Mouse (Mus musculus) embryo, embryonic 10 days (tissue): ENCODE results near the gene Enpp5.

Experiments
- DNase-seq: peaks from one replicate; pipeline ENCODE4 v3.0.0-alpha.2; 2015; ENCODE audit warnings: low spot score

Gene Enpp5

GRCm38 (mm10) chr17:44078631-44079350 lies at the start of gene Enpp5:
Gene Enpp5 (plus strand): TSS chr17:44078813.
- peak; percentile 82 for DNase-seq

GRCm38 (mm10) chr17:44029616-44030015 lies 49.0 kb upstream of the Enpp5 start:
- no peak for DNase-seq

DNA sequence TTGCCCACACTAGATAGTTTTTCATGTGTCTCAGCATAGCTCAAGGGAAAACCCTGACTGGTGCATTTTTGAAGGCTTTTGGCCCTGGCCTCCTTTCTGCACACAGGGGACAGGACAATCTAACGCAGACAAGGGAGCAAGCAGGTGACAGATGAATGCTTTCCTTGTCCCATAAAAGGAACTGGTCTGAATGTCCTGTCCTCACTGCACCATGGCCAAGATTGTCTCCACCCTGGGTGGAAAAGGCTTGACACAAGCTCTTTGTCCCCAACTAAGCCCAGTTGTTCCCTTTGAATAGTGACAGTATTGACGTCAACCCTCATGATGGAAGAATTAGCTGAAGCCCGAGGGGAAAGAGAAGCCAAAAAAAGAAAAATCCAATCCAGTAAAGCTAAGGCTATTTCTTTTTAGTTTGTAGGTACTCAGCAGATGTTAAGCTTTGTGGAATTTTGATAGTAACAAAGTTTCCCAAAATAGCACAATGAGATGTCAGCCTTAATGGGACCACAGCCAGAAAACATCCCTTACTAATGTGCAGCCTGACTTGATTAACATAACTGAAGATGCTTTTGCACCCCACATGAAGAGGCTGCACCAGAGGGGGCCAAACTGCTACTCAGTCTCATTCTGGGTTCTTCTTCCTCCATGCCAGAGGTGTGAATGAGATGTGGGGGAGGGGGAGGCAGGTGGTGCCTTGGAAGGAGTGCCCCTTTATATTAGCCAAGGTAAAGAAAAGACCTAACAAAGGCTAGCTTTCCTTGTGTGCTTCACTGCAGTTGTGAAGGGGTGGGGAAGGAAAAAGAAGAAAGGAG lies 47.6 kb upstream of the Enpp5 start:
- no peak for DNase-seq

GRCm38 (mm10) chr17:44035005-44035404 lies 43.6 kb upstream of the Enpp5 start:
- no peak for DNase-seq

GRCm38 (mm10) chr17:44038656-44039055 lies 40.0 kb upstream of the Enpp5 start:
- DNase-seq: peak; percentile 65

DNA sequence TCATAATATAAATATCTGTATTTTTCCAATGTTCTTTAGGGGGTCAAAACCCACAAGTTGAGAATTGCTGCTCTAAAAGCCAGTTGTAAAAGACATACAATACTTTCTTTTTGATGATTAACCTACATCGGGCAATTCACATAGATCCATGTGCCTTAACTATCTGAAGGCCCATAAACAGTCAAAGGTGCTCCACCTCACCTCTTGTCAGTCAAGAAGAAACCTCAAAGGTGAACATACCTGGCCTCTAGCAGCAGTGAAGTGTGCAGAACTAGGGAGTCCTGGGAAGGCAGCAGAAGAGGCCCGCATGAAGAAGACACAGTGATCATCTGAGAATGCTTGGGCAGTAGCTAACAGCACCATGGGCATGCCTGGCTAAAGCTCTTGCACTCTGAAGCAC lies 38.2 kb upstream of the Enpp5 start:
- no peak for DNase-seq

- DNase-seq: no peak
These were observed 36.3 kb upstream of the Enpp5 start for GRCm38 (mm10) chr17:44042301-44042700.

GRCm38 (mm10) chr17:44042861-44043260 lies 35.8 kb upstream of the Enpp5 start:
- no peak for DNase-seq

GRCm38 (mm10) chr17:44053427-44053826 lies 25.2 kb upstream of the Enpp5 start:
- peak; percentile 9 for DNase-seq

DNA sequence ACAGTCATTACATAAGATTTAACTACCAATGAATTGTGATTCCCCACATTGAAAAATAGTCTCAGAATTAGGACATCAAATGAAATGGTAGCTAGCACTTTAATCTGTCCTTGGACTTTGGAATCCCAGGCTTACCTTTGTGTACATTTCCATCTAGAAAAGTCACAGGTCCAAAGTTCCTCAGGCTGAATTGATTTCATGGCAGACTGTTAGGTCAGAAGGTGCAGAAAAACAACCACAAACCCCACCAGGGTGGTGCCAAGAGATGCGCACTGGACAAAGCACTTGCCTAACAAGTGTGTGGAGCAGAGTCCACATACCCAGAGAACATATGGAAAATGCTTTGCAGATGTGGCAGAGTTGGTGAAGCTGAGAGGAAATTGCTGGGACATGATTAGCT lies 21.5 kb upstream of the Enpp5 start:
- DNase-seq: no peak

- no peak for DNase-seq
These were observed 20.5 kb upstream of the Enpp5 start for GRCm38 (mm10) chr17:44058145-44058544.

GRCm38 (mm10) chr17:44060781-44061180 lies 17.8 kb upstream of the Enpp5 start:
- DNase-seq: no peak

- no peak for DNase-seq
These were observed 17.2 kb upstream of the Enpp5 start for GRCm38 (mm10) chr17:44061289-44061890.

DNA sequence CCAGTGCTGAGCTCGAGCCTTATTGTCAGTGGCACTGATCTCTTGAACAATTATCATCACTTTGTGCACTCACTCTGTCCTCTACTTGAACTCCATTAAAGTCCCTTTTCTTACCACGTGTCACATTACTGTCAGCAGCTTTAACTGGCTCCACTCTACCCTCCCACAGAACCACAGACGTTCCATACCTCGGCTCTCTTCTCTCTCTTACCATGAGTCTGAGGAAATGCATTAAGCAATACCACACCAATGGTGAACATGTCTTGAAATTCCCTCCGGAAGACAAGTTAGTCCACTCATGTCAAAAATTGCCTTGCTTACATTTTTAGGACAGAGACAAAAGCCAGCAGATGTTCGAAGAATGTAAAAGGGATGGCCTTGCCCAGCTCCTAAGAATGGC lies 9.7 kb upstream of the Enpp5 start:
- DNase-seq: no peak

DNA sequence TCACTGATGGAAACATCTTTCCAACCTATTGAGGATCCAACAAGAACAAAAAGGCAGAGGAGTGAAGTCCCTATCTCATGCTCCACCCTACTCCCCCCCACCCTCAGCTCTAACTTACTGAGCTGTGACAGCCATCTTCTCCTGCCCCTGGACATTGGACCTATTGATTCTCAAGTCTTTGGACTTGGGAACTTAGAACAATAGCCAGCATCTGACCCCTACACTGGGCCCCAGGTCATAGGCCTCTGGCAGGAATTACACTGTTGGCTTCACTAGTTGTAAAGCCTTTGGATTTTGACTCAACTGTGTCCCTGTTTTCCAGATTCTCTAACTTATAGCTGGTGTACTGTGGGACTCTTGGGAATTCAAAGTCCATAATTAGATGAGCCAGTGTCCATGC lies 6.9 kb upstream of the Enpp5 start:
- no peak for DNase-seq

- no peak for DNase-seq
These were observed 3.0 kb upstream of the Enpp5 start for GRCm38 (mm10) chr17:44075601-44076000.

DNA sequence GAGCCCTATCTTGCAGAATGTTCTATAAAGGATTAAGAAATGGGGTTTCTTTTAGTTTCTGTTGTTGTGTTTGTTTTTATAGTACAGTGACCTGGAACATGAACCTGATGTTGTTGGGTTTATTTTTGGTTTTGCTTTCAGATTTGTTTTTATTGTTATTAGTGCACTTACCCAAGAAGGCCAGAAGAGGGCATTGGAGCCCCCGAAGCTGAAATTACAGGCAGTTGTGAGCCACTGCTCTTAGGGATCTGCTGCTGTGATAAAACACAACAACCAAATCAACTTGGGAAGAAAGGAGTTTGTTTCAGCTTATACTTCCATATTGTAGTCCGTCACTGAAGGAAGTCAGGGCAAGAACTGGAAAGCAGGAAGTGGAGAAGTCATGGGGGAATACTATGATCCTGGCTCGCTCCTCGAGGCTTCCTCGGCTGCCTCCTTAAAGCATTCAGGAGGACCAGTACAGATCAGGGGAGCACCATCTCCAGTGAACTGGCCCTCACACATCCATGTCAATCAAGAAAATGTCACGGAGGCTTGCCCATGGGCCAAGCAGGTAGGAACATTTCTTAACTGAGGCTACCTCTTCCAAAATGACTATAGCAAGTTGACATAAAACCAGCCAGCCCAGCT lies 2.4 kb upstream of the Enpp5 start:
- DNase-seq: peak; percentile 27

DNA sequence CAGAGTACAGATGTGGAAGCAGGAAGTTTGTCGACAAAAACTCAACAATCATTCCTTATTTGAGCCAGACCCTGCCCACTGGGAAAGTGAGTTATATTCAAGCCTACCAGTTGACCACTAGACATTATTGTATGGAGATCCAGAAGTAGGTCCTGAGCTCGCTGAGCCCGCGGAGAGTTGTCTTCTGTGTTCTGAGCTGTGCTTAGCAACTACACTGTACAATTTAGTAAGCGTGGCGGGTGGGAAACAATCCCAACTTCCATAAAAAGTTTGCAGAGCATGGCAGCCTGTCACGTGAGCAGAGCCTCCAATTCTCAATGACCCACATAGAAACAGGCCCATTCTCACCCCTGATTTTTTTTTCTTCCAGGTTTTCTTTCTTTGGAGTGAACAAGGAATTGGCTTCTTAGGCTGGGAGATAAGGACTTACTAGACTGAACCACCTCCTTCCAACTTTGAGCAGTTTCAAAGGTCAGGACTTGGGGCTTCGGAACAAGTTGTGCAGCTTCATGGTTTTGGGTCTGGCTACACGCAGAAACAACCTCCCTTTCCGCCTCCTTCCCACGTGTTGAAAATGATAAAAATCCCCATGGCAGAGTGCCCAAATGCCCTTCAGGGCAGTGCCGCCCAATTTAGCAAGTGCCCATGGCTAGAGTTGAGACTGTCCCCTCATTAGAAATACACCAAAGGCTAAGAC lies 1.3 kb upstream of the Enpp5 start:
- DNase-seq: no peak

GRCm38 (mm10) chr17:44077843-44078160 lies 811 bp upstream of the Enpp5 start:
- DNase-seq: no peak

DNA sequence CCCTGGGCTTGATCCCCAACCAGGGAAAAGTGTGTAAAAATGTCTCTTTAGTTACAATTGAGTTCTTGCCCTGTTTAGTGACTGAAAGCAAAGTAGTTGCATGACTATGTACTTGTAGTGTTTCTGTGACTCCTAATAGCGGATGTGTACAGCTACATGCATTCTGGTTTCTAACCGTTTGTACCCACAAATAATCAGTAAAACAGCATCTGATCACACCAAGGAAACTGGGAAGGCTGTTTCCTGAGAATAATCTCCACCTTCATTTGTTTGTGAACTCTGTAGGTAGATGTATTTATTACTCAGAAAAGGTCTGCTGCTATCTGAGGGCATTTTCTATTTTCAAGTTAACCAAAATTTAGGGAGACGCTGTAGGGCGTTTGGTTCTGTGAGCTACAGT lies 4.5 kb downstream of the Enpp5 start:
- no peak for DNase-seq

DNA sequence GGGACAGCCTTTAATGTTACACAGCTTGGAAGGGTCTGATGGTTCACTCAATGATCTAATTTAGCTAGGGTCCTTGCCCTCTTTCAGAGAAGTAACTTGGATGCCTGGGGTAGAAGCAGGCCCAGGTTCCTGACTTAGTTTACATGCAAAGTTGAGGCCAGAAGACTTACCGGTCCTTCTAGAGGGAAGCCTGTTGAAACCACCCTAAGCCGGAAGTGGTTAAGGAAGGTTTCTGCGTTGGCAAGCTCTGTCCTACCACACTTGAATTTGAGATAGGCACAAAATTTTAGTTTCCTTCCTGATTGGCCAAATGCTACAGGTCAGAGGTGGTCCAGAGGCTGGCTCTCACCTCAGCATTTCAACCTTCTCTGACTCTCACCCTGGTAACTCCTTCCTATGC lies 9.6 kb downstream of the Enpp5 start:
- no peak for DNase-seq

DNA sequence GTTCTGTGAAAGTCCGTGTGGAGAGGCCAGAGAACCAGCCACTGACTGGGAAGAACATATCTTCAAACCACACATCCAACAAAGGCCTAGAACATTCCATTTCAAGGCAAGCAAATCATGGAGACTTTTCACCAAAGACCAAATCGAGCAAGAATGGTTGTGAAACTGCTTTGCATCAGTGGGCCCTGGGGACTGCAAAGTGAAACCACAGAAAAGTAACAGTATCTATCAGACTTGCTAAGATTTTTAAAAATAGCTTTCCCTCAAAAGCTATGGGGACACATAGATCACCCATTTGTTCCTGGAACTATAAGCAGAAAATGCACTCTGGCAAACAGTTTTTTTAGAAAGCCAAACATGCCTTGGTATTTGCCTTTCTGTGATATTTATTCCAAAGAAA lies 12.3 kb downstream of the Enpp5 start:
- DNase-seq: no peak
